Mouse (Mus musculus) hindbrain, postnatal 0 days (tissue): ENCODE results near the gene Acvr1. TPM values are rescaled to one million over a fixed set of nuclear protein-coding genes. Genes with fewer than 3 reads are reported as not detected.

Experiments used
- ATAC-seq: fragments of 200-750 bp; cut with Nextera tagmentation; 2 replicates; pipeline ENCODE4 v1.8.0; 2017; ENCODE audit warnings: mild to moderate bottlenecking, moderate TSS enrichment, moderate library complexity
- DNase-seq: peaks from one replicate; pipeline ENCODE4 v3.0.0-alpha.2; 2015; ENCODE audit warnings: low spot score
- H3K27ac ChIP-seq: fragments of 300-500 bp; sonication (generic); 2 replicates; pipeline ENCODE4 v1.5.1; 2014; ENCODE audit warnings: mild to moderate bottlenecking
- H3K27me3 ChIP-seq: fragments of 300-500 bp; sonication (generic); 2 replicates; pipeline ENCODE4 v1.6.1; 2014; ENCODE audit warnings: low read length, mixed read lengths; ENCODE audit not compliant: insufficient read depth
- H3K36me3 ChIP-seq: fragments of 300-500 bp; sonication (generic); 2 replicates; pipeline ENCODE4 v1.6.1; 2014; ENCODE audit warnings: low read length, mixed read lengths; ENCODE audit not compliant: insufficient read depth
- H3K4me1 ChIP-seq: fragments of 300-500 bp; sonication (generic); 2 replicates; pipeline ENCODE4 v1.6.1; 2014; ENCODE audit warnings: antibody characterized with exemption, low read length, mixed read lengths; ENCODE audit not compliant: insufficient read depth
- H3K4me2 ChIP-seq: fragments of 300-500 bp; sonication (generic); 2 replicates; pipeline ENCODE4 v1.6.1; 2014; ENCODE audit warnings: low read depth, mild to moderate bottlenecking, low read length, moderate library complexity, mixed read lengths
- H3K4me3 ChIP-seq: fragments of 300-500 bp; sonication (generic); 2 replicates; pipeline ENCODE4 v1.5.1; 2014; ENCODE audit warnings: low read length
- H3K9ac ChIP-seq: fragments of 300-500 bp; sonication (generic); replicated peaks from 2 replicates; pipeline ENCODE4 v1.6.1; 2014; ENCODE audit warnings: mild to moderate bottlenecking, low read length, moderate library complexity, mixed read lengths
- H3K9me3 ChIP-seq: fragments of 300-500 bp; sonication (generic); 2 replicates; pipeline ENCODE4 v1.6.1; 2016; ENCODE audit warnings: low read length, mixed read lengths
- CTCF ChIP-seq: IDR thresholded peaks from 2 replicates; pipeline ENCODE4 v1.5.1; 2016; ENCODE audit warnings: antibody characterized with exemption, control low read depth, low read depth
- WGBS: fragments of 180-500 bp; shearing (Covaris S2); extraction: QIAGEN DNeasy Blood & Tissue Kit; methylation state at CpG from one replicate; pipeline ENCODE4 v1.1.7; 2014; 5-methylcytosine and 5-hydroxymethylcytosine counted together
- polyA plus RNA-seq: library from polyadenylated mRNA; unstranded; fragments of >200 nt; fragmentation: Nextera tagmentation; extraction: Ambion mirVana; gene quantifications from 2 replicates; pipeline ENCODE4 v1.2.1, GENCODE M21; 2015
- total RNA-seq: library from RNA; depleted of rRNA; stranded (reverse); fragments of >200 nt; gene quantifications from 2 replicates; pipeline ENCODE4 v1.2.3, GENCODE M21; 2014

The Acvr1 gene
- total and polyA plus RNA-seq, 2 experiments from 2014 or later: 4.9 to 12.5 TPM

DNA sequence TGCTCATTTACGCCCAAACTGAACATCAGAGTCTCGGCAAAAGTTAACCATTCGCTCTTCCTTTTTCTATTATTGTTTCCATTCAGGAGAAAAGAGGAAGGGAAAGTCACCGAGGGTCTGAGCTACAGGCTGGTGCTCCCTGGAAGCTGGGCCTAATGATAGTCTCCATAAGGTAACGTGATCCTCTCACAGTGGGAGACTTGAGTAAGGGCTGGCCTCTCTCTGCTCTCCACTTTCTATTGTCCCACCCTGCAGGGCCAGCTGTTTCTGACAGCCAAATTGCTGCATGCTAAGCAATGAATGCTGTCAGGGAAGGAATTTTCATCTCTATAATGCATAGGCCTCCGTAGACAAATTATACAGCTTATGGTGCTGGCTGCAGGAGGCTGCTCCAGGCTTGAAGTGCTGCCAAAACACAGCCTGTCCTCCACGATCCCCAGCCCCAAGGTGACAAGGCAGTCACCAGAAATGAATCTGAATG lies 33.4 kb downstream of the Acvr1 start:
- no peak for TF ChIP-seq CTCF
- peak; percentile 36 for DNase-seq
- Histone ChIP-seq H3K9ac (no peak overlapping the region), H3K36me3 (no peaks in the 10 kb centered on the region), H3K4me2 (0 out of 2 replicates have a peak overlapping the region, but pooled peaks have one; percentile 3), H3K4me3 (no peak overlapping the region), H3K27ac (peak overlapping the region; percentile 62), H3K4me1 (peaks cover 45% of the 10 kb centered on the region), H3K9me3 (no peaks in the 10 kb centered on the region), H3K27me3 (no peaks in the 10 kb centered on the region)
- 17% methylated on average over 7 of the region's 7 CpGs for WGBS
- ATAC-seq: peak; percentile 27; the same call in 1 of the 2 replicates

DNA sequence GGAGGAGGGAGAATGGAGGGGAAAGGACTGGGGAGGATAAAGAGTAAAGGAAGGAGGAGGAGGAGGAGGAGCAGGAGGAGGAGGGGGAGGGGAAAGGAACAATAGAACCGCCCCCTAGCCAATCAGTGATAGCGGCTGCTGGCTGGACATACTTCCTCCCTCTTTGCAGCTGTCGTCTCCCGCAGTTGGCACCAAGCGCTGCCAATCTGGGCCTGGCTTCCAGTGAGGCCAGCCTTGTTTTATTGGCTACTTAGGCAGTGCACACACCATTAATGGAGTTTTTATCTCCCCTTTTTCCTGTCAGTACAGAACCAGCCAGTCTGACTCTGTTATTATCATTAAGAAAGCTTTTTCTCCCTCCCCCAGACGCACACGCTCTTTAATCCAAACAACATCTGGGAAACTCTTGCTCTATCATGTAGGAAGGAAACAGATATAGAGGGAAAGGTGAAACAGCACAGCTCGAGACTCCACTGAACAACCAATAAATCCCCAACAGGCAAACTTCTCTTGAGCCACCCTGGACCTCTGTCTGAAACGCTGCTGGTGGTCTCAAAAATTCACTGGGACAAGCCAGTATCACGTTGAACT lies 34.6 kb downstream of the Acvr1 start:
- Histone ChIP-seq H3K9me3 (no peaks in the 10 kb centered on the region), H3K4me3 (no peak overlapping the region), H3K36me3 (no peaks in the 10 kb centered on the region), H3K4me1 (peaks cover 45% of the 10 kb centered on the region), H3K27me3 (no peaks in the 10 kb centered on the region), H3K9ac (no peak overlapping the region), H3K27ac (peak overlapping the region; percentile 60), H3K4me2 (peak overlapping the region; percentile 37)
- WGBS: 14% methylated on average over 10 of the region's 10 CpGs
- DNase-seq: peak; percentile 90
- ATAC-seq: peak; percentile 90
- no peak for TF ChIP-seq CTCF

DNA sequence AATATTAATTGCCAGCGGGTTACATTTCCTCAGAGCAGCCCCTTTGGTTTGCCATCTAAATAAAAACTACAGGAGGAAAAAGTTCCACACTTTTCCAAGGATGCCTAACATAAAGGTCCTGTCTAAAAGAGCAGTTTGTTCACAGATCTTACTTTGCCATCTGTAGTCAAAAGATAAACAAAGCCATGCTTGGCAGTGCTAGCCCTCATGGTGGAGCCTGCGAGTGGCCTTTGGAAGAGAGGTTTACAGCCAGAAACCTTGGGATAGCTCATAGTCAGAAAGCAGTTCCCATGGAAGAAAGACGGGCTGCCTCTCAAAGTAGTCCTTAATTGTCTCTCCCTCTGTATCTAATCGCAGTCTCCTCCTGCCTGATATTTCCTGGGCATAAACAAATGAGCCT lies 36.4 kb downstream of the Acvr1 start:
- ATAC-seq: no peak
- Histone ChIP-seq H3K36me3 (no peaks in the 10 kb centered on the region), H3K4me3 (no peak overlapping the region), H3K9me3 (no peaks in the 10 kb centered on the region), H3K4me2 (no peak overlapping the region), H3K27me3 (no peaks in the 10 kb centered on the region), H3K9ac (no peak overlapping the region), H3K4me1 (peaks cover 45% of the 10 kb centered on the region), H3K27ac (no peak overlapping the region)
- peak; percentile 6; the same call in 1 of the 2 replicates for TF ChIP-seq CTCF
- 59% methylated on average over 4 of the region's 4 CpGs for WGBS
- DNase-seq: no peak

DNA sequence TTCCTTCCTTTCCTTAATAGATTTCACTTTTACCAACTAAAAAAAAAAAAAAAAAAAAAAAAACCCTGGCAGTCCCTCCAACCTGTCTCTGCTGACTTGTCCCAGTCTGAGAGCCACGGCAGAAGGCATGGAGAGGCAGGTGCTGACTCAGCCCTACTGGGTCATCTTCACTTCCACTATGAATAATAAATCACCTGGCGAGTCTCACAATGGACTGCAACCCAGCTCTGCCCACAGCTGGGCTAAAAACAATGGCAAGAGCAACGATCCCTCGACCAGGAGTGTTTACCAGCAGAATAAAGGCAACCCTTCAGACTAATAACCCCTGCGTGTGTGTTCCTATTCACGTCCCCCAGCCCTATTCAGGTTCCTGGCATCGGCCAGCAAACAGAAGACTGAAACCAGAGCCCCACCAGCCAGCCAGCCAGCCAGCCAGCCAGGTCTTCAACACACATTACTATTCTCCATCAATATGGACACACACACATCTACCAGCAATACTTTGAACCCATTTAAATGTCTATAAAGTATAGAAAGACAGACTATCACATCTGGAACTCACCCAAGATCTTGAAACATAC lies 37.0 kb downstream of the Acvr1 start:
- no peak overlapping the region for H3K27ac ChIP-seq
- H3K4me1 ChIP-seq: peaks cover 45% of the 10 kb centered on the region
- H3K9ac ChIP-seq: no peak overlapping the region
- H3K4me3 ChIP-seq: no peak overlapping the region
- H3K9me3 ChIP-seq: no peaks in the 10 kb centered on the region
- no peaks in the 10 kb centered on the region for H3K36me3 ChIP-seq
- no peak for TF ChIP-seq CTCF
- ATAC-seq: no peak
- H3K4me2 ChIP-seq: no peak overlapping the region
- 12% methylated on average over 7 of the region's 7 CpGs for WGBS
- DNase-seq: no peak
- no peaks in the 10 kb centered on the region for H3K27me3 ChIP-seq

DNA sequence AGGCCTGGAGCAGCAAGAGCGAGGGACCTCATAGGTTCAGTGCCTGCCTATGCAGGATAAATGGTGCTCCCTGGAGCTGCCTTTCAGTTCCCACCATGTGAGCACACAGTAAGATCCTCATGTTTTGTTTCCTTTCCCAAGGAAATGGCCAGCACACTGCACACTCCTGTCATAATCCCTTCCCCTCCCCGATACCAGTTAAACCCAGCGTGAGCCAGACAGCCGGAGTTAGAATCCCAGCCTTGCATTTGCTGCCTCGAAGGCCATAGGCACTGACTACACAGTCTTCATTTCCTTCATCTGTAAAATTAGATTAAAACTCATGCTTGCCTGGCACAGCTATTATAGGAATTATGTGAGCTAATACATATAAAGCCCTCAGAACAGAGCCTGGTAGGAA lies 37.6 kb downstream of the Acvr1 start:
- ATAC-seq (no peak), DNase-seq (peak; percentile 40)
- no peak overlapping the region for H3K27ac ChIP-seq
- no peak overlapping the region for H3K4me2 ChIP-seq
- no peaks in the 10 kb centered on the region for H3K27me3 ChIP-seq
- 56% methylated on average over 5 of the region's 5 CpGs for WGBS
- H3K9me3 ChIP-seq: no peaks in the 10 kb centered on the region
- no peaks in the 10 kb centered on the region for H3K36me3 ChIP-seq
- no peak overlapping the region for H3K9ac ChIP-seq
- TF ChIP-seq CTCF: no peak
- H3K4me3 ChIP-seq: no peak overlapping the region
- peaks cover 45% of the 10 kb centered on the region for H3K4me1 ChIP-seq

DNA sequence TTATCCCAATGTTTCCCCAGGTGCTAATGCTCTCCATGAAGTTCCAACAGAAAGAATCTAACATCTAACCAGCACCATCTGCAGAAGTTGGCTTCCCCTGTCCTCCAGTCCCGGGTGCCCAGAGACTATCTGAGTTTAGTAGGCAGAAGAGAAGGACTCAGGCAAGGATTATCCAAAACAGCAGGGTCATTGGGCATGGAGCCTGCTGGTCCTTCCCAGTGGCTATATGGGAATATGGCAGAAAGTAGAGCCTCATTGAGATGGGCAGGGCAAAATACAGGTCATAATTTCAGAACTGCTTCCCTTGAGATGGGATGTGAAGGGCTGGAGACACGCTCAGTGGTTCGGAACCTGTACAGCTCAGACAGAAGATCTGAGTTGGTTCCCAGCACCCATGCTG lies 39.2 kb downstream of the Acvr1 start:
- ATAC-seq (no peak), DNase-seq (no peak)
- H3K36me3 ChIP-seq: no peaks in the 10 kb centered on the region
- peaks cover 31% of the 10 kb centered on the region for H3K4me1 ChIP-seq
- no peaks in the 10 kb centered on the region for H3K9me3 ChIP-seq
- H3K9ac ChIP-seq: no peak overlapping the region
- no peak overlapping the region for H3K4me3 ChIP-seq
- no peak for TF ChIP-seq CTCF
- WGBS: 61% methylated on average over 3 of the region's 3 CpGs
- no peak overlapping the region for H3K27ac ChIP-seq
- no peak overlapping the region for H3K4me2 ChIP-seq
- H3K27me3 ChIP-seq: no peaks in the 10 kb centered on the region

DNA sequence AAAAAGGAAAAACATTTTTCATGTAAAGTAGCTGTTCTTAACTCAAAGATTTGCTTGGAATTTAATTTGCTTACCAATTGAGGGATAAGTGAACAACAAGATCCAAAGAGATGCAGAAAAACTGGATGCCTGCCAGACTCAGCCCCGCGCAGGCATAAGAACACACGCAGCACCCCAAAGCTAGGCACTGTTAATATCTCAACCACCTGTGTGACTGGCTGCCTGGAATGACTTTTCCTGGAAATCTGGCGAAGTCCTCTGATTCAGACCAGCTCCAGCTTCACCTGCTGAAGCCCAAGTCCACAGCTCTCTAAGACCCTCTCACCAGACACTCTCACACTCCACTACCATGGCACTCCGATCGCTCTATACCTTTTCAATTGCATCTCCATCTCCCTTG lies 42.6 kb downstream of the Acvr1 start:
- Histone ChIP-seq H3K27ac (no peak overlapping the region), H3K27me3 (no peaks in the 10 kb centered on the region), H3K9ac (no peak overlapping the region), H3K4me3 (no peak overlapping the region), H3K4me2 (no peak overlapping the region), H3K36me3 (no peaks in the 10 kb centered on the region), H3K4me1 (peaks cover 6% of the 10 kb centered on the region), H3K9me3 (no peaks in the 10 kb centered on the region)
- ATAC-seq (no peak), DNase-seq (no peak)
- 64% methylated on average over 6 of the region's 6 CpGs for WGBS
- no peak for TF ChIP-seq CTCF
